Mouse (Mus musculus): ENCODE results near the gene Prkd1. TPM values are rescaled to one million over a fixed set of nuclear protein-coding genes. Genes with fewer than 3 reads are reported as not detected.

Prkd1 gene
- polyA plus RNA-seq, 1 experiment: 2.2 TPM

- H3K4me1 ChIP-seq (ENCODE audit: control insufficient read depth, insufficient read depth, low read length): peaks cover 2% of the 10 kb centered on the region; the same call in 1 of the 2 replicates
- no peak overlapping the region for H3K27ac ChIP-seq (ENCODE audit: control insufficient read depth, insufficient read depth, low read depth, low read length)
- no peaks in the 10 kb centered on the region for H3K27me3 ChIP-seq (ENCODE audit: control insufficient read depth, insufficient read depth, low read length)
- TF ChIP-seq CTCF (IDR thresholded peaks at IDR 0.05; ENCODE audit: control insufficient read depth, insufficient read depth, insufficient replicate concordance, low read depth, low read length) (no peak), POLR2A (IDR thresholded peaks at IDR 0.05; ENCODE audit: control insufficient read depth, low read depth, low read length) (no peak)
- peak overlapping the region; percentile 15; the same call in 1 of the 2 replicates for H3K4me3 ChIP-seq (ENCODE audit: control insufficient read depth, low read depth, low read length)
- H3K36me3 ChIP-seq (ENCODE audit: control insufficient read depth, insufficient read depth, low read length): no peaks in the 10 kb centered on the region
Measured at GRCm38 (mm10) chr12:50352404-50352803, 296.5 kb downstream of the Prkd1 start.

GRCm38 (mm10) chr12:50333182-50333581 lies 315.7 kb downstream of the Prkd1 start:
- Histone ChIP-seq H3K27ac (ENCODE audit: control insufficient read depth, insufficient read depth, low read depth, low read length) (no peak overlapping the region), H3K27me3 (ENCODE audit: control insufficient read depth, insufficient read depth, low read length) (no peaks in the 10 kb centered on the region), H3K4me1 (ENCODE audit: control insufficient read depth, insufficient read depth, low read length) (no peaks in the 10 kb centered on the region), H3K4me3 (ENCODE audit: control insufficient read depth, low read depth, low read length) (no peak overlapping the region), H3K36me3 (ENCODE audit: control insufficient read depth, insufficient read depth, low read length) (no peaks in the 10 kb centered on the region)
- no peak for TF ChIP-seq CTCF (IDR thresholded peaks at IDR 0.05; ENCODE audit: control insufficient read depth, insufficient read depth, insufficient replicate concordance, low read depth, low read length)
- TF ChIP-seq POLR2A (IDR thresholded peaks at IDR 0.05; ENCODE audit: control insufficient read depth, low read depth, low read length): no peak

- TF ChIP-seq POLR2A (IDR thresholded peaks at IDR 0.05; ENCODE audit: control insufficient read depth, low read depth, low read length) (no peak), CTCF (IDR thresholded peaks at IDR 0.05; ENCODE audit: control insufficient read depth, insufficient read depth, insufficient replicate concordance, low read depth, low read length) (no peak)
- H3K4me3 ChIP-seq (ENCODE audit: control insufficient read depth, low read depth, low read length): no peak overlapping the region
- no peaks in the 10 kb centered on the region for H3K36me3 ChIP-seq (ENCODE audit: control insufficient read depth, insufficient read depth, low read length)
Measured at GRCm38 (mm10) chr12:50314634-50315033, 334.3 kb downstream of the Prkd1 start.

GRCm38 (mm10) chr12:50309276-50309675 lies 339.6 kb downstream of the Prkd1 start:
- Histone ChIP-seq H3K27me3 (ENCODE audit: control insufficient read depth, insufficient read depth, low read length) (no peaks in the 10 kb centered on the region), H3K4me1 (ENCODE audit: control insufficient read depth, insufficient read depth, low read length) (no peaks in the 10 kb centered on the region), H3K27ac (ENCODE audit: control insufficient read depth, insufficient read depth, low read depth, low read length) (no peak overlapping the region), H3K4me3 (ENCODE audit: control insufficient read depth, low read depth, low read length) (no peak overlapping the region), H3K36me3 (ENCODE audit: control insufficient read depth, insufficient read depth, low read length) (no peaks in the 10 kb centered on the region)
- no peak for TF ChIP-seq CTCF (IDR thresholded peaks at IDR 0.05; ENCODE audit: control insufficient read depth, insufficient read depth, insufficient replicate concordance, low read depth, low read length)
- no peak for TF ChIP-seq POLR2A (IDR thresholded peaks at IDR 0.05; ENCODE audit: control insufficient read depth, low read depth, low read length)

More at GRCm38 (mm10) chr12:50314634-50315033, 334.3 kb downstream of the Prkd1 start:
- no peaks in the 10 kb centered on the region for H3K27me3 ChIP-seq (ENCODE audit: control insufficient read depth, insufficient read depth, low read length)
- H3K4me1 ChIP-seq (ENCODE audit: control insufficient read depth, insufficient read depth, low read length): no peaks in the 10 kb centered on the region
- no peak overlapping the region for H3K27ac ChIP-seq (ENCODE audit: control insufficient read depth, insufficient read depth, low read depth, low read length)

GRCm38 (mm10) chr12:50301334-50301733 lies 347.6 kb downstream of the Prkd1 start:
- no peak for TF ChIP-seq CTCF (IDR thresholded peaks at IDR 0.05; ENCODE audit: control insufficient read depth, insufficient read depth, insufficient replicate concordance, low read depth, low read length)
- no peak for TF ChIP-seq POLR2A (IDR thresholded peaks at IDR 0.05; ENCODE audit: control insufficient read depth, low read depth, low read length)
- H3K4me3 ChIP-seq (ENCODE audit: control insufficient read depth, low read depth, low read length): no peak overlapping the region
- no peaks in the 10 kb centered on the region for H3K27me3 ChIP-seq (ENCODE audit: control insufficient read depth, insufficient read depth, low read length)
- no peaks in the 10 kb centered on the region for H3K4me1 ChIP-seq (ENCODE audit: control insufficient read depth, insufficient read depth, low read length)
- H3K36me3 ChIP-seq (ENCODE audit: control insufficient read depth, insufficient read depth, low read length): no peaks in the 10 kb centered on the region
- H3K27ac ChIP-seq (ENCODE audit: control insufficient read depth, insufficient read depth, low read depth, low read length): no peak overlapping the region

GRCm38 (mm10) chr12:50296067-50296466 lies 352.8 kb downstream of the Prkd1 start:
- Histone ChIP-seq H3K27me3 (ENCODE audit: control insufficient read depth, insufficient read depth, low read length) (no peaks in the 10 kb centered on the region), H3K4me3 (ENCODE audit: control insufficient read depth, low read depth, low read length) (no peak overlapping the region), H3K27ac (ENCODE audit: control insufficient read depth, insufficient read depth, low read depth, low read length) (no peak overlapping the region), H3K4me1 (ENCODE audit: control insufficient read depth, insufficient read depth, low read length) (no peaks in the 10 kb centered on the region), H3K36me3 (ENCODE audit: control insufficient read depth, insufficient read depth, low read length) (no peaks in the 10 kb centered on the region)
- TF ChIP-seq CTCF (IDR thresholded peaks at IDR 0.05; ENCODE audit: control insufficient read depth, insufficient read depth, insufficient replicate concordance, low read depth, low read length) (no peak), POLR2A (IDR thresholded peaks at IDR 0.05; ENCODE audit: control insufficient read depth, low read depth, low read length) (no peak)

- H3K27me3 ChIP-seq (ENCODE audit: control insufficient read depth, insufficient read depth, low read length): no peaks in the 10 kb centered on the region
- TF ChIP-seq POLR2A (IDR thresholded peaks at IDR 0.05; ENCODE audit: control insufficient read depth, low read depth, low read length): no peak
- no peak overlapping the region for H3K27ac ChIP-seq (ENCODE audit: control insufficient read depth, insufficient read depth, low read depth, low read length)
- H3K4me1 ChIP-seq (ENCODE audit: control insufficient read depth, insufficient read depth, low read length): no peaks in the 10 kb centered on the region
- H3K36me3 ChIP-seq (ENCODE audit: control insufficient read depth, insufficient read depth, low read length): no peaks in the 10 kb centered on the region
- H3K4me3 ChIP-seq (ENCODE audit: control insufficient read depth, low read depth, low read length): no peak overlapping the region
Measured at GRCm38 (mm10) chr12:50295549-50295948, 353.3 kb downstream of the Prkd1 start.

GRCm38 (mm10) chr12:50292834-50293233 lies 356.1 kb downstream of the Prkd1 start:
- H3K27me3 ChIP-seq (ENCODE audit: control insufficient read depth, insufficient read depth, low read length): no peaks in the 10 kb centered on the region
- no peak overlapping the region for H3K27ac ChIP-seq (ENCODE audit: control insufficient read depth, insufficient read depth, low read depth, low read length)
- no peak overlapping the region for H3K4me3 ChIP-seq (ENCODE audit: control insufficient read depth, low read depth, low read length)
- H3K4me1 ChIP-seq (ENCODE audit: control insufficient read depth, insufficient read depth, low read length): no peaks in the 10 kb centered on the region
- no peaks in the 10 kb centered on the region for H3K36me3 ChIP-seq (ENCODE audit: control insufficient read depth, insufficient read depth, low read length)
- TF ChIP-seq CTCF (IDR thresholded peaks at IDR 0.05; ENCODE audit: control insufficient read depth, insufficient read depth, insufficient replicate concordance, low read depth, low read length) (no peak), POLR2A (IDR thresholded peaks at IDR 0.05; ENCODE audit: control insufficient read depth, low read depth, low read length) (no peak)
